Mouse (Mus musculus) olfactory bulb, adult 2 months (tissue): Measurements from ENCODE around the gene Aanat. TPM values are rescaled to one million over a fixed set of nuclear protein-coding genes. Genes with fewer than 3 reads are reported as not detected.

Source experiments
- H3K27ac ChIP-seq: fragments of 200-500 bp; 2 replicates; pipeline ENCODE4 v1.5.1; 2012; ENCODE audit warnings: low read depth, low read length; ENCODE audit not compliant: insufficient read depth
- H3K4me1 ChIP-seq: fragments of 200-500 bp; 2 replicates; pipeline ENCODE4 v1.6.1; 2012; ENCODE audit warnings: low read length; ENCODE audit not compliant: control insufficient read depth, insufficient read depth
- H3K4me3 ChIP-seq: fragments of 200-500 bp; 2 replicates; pipeline ENCODE4 v1.5.1; 2012; ENCODE audit warnings: mild to moderate bottlenecking, low read depth, low read length, moderate library complexity; ENCODE audit not compliant: insufficient read depth
- CTCF ChIP-seq: fragments of 200-500 bp; IDR thresholded peaks from 2 replicates; pipeline ENCODE4 v1.5.1; 2012; ENCODE audit warnings: low read depth, mild to moderate bottlenecking, low read length, moderate library complexity; ENCODE audit not compliant: insufficient read depth
- POLR2A ChIP-seq: fragments of 200-500 bp; IDR thresholded peaks from 2 replicates; pipeline ENCODE4 v1.6.1; 2012; ENCODE audit warnings: mild to moderate bottlenecking, low read depth, low read length, moderate library complexity; ENCODE audit not compliant: insufficient read depth
- WGBS: fragments of 180-500 bp; shearing (Covaris S2); methylation state at CpG from one replicate; pipeline ENCODE4 v1.1.7; 2018; 5-methylcytosine and 5-hydroxymethylcytosine counted together
- polyA plus RNA-seq: library from polyadenylated mRNA; stranded (reverse); fragments of >200 nt; gene quantifications from 2 replicates; pipeline ENCODE4 v1.2.4, GENCODE M21; 2012; ENCODE audit warnings: low replicate concordance; ENCODE audit not compliant: missing spikeins, insufficient read depth, insufficient read length

Aanat gene
- polyA plus RNA-seq, 1 experiment = not detected

DNA sequence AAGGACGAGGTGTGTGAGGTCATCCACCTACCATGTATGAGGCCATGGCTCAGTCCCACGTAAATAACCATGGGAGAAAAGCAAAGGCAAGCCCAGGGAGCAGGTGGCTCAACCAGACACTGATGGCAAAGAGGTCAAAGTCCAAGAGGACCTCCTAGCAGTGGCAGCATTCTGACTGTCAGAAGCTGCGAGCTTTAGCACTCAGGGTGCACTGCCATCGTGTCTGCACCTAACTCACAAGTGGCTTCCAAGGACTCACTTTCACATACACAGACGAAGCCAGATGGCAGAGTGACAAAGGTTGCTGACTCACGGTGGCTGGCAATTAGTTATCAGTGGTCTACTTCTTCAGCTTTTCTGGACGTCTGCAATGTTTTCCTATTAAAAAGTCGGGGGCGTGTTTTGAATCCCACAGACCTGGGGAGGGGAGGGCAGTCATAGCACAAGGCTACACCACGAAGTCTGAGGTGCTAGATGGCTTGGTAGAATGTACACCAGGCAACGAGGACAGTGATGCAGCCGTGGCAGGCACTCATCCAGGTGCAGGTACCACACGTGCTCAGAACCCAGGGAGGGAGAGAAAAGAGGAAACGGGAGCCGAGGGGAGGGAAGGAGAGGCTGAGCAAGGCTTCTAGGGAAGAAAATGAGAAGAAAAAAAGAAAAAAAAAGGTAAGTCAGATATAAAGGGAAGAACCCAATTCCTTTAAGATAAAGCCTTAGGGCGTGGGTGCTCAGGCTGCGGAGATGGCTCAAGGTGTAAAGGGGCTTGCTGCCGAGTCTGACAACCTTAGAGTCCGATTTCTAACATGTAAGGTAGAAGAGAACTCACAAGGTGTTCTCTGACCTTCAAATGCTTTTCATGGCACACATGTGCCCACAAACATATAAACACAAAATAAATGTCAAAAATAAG lies 14.2 kb upstream of the Aanat start:
- no peak overlapping the region for H3K27ac ChIP-seq
- H3K4me1 ChIP-seq = peaks cover 53% of the 10 kb centered on the region

DNA sequence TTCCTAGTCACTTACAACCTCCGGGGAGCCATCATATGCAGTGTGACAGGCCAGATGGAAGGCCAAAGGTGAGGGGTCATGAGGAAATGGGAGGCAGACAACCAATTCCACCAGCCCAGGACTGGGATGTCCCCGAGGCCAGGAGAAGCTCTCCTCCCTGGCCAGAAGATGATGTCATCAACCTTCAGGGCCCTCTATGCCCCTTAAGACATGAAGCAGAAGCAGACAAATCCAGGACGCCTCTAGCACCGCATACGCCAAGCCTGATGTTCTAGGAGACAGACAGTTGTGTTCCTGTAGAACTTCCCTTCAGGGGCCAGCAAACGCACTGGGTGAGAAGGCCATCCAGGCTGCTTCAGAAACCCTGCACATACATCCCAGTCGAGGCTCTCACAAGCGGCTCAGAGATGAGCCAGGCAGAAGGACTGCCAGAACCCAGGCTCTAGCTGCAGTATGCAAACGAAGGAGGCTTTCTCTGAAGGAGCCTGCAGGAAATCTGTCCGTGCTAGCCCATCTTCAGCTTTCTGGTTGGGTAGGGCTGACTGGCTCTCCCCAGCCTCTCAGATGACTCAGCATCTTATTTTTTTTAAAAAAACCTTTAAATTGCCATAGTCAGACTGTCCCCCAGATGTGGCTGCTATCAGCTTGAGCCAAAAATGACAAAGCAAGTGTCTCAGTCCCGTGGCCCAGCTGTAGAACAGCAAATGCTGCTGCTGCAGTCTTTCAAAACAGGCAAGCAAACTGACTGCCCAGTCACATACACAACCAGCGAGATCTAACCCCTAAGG lies 13.3 kb upstream of the Aanat start:
- peak overlapping the region; percentile 1; the same call in 1 of the 2 replicates for H3K27ac ChIP-seq
- H3K4me3 ChIP-seq = no peak overlapping the region
- TF ChIP-seq CTCF = no peak
- TF ChIP-seq POLR2A = no peak
- 42% methylated on average over 12 of the region's 12 CpGs for WGBS
- peaks cover 53% of the 10 kb centered on the region for H3K4me1 ChIP-seq

More for the DNA sequence above, 14.2 kb upstream of the Aanat start:
- H3K4me3 ChIP-seq = no peak overlapping the region
- WGBS = 66% methylated on average over 19 of the region's 19 CpGs
- no peak for TF ChIP-seq POLR2A
- TF ChIP-seq CTCF = no peak

DNA sequence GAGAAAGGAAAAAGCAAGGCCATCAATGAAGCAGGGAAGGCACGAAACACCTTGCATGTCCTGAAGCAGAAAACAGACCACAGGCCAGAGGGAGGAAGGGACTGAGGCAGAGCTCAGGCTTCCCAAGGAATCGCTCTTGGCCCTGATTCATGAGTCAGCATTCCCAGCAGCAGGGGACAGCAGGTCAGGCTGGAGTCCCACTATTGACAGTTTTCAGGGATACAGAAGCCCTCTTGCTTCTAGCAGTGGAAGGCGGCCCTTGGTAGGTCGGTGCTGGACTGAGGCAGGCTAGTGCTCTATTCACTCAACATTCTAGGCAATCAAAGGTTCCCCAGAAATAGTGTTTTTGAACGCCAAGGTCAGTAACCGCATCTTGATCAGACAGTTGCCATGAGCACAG lies 11.7 kb upstream of the Aanat start:
- H3K4me1 ChIP-seq = peaks cover 57% of the 10 kb centered on the region
- no peak overlapping the region for H3K27ac ChIP-seq
- H3K4me3 ChIP-seq = no peak overlapping the region
- no peak for TF ChIP-seq POLR2A
- no peak for TF ChIP-seq CTCF
- WGBS = 43% methylated on average over 6 of the region's 6 CpGs

DNA sequence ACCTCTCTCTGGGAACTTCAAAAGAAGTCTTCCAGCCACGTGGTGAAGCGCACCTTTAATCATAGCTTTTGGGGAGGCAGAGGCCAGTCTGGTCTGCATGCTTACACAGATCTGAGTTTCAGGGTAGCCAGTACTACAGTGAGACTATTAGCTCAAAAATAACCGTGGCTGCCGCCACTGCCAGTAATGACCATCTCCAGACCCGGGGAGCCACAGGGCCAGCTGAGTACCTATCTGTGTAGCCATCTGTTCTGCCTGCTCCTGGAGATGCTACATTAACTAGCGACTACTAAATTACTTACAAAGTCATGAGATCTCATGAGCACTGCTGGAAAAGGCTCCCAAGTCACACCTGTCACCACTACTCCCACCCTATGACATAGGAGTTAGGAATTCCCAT lies 11.2 kb upstream of the Aanat start:
- TF ChIP-seq POLR2A (no peak), CTCF (no peak)
- Histone ChIP-seq H3K4me3 (no peak overlapping the region), H3K4me1 (peaks cover 55% of the 10 kb centered on the region), H3K27ac (no peak overlapping the region)
- WGBS = 75% methylated on average over 6 of the region's 6 CpGs

DNA sequence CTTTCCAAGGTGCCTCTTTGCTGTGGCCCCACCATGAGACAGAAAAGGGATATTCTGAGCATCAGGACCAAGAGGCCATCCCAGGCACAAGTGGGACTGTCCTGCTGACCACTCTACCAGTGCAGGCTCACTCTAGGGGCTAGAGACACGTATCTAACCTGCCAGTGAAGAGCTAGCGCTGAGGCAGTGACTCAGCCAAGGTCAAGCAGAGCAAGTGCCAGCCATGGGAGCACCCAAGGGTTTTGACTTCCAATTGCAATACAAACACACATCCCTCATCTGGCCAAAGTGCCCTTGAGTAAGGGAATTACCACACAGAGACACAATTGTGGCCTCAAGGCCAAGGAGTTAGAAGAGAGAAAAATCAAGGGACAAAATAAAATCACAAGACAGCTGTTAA lies 10.8 kb upstream of the Aanat start:
- no peak for TF ChIP-seq CTCF
- no peak for TF ChIP-seq POLR2A
- Histone ChIP-seq H3K4me3 (no peak overlapping the region), H3K27ac (no peak overlapping the region), H3K4me1 (peaks cover 55% of the 10 kb centered on the region)
- 86% methylated on average over 2 of the region's 2 CpGs for WGBS

DNA sequence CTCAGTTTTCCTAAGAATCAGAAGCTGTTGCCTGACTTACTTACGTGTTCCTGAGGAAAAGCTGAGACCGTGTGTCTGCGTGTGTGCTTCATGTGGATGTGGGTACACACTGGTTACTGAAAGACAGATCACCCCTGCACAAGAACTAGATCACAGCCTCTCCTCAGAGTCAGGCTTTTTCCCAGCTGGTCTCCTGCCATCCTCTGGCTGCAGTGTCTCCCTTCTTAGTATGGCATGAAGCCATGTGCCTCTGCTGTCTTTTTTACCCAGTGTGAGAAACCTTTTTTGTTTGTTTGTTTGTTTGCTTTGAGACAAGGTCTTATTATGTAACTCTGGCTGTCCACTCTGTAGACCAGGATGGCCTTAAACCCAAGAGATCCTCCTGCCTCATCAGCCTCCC lies 7.0 kb upstream of the Aanat start:
- whole genome bisulfite sequencing = 70% methylated on average over 3 of the region's 3 CpGs
- Histone ChIP-seq H3K27ac (no peak overlapping the region), H3K4me3 (no peak overlapping the region), H3K4me1 (peaks cover 27% of the 10 kb centered on the region)
- no peak for TF ChIP-seq POLR2A
- no peak for TF ChIP-seq CTCF

DNA sequence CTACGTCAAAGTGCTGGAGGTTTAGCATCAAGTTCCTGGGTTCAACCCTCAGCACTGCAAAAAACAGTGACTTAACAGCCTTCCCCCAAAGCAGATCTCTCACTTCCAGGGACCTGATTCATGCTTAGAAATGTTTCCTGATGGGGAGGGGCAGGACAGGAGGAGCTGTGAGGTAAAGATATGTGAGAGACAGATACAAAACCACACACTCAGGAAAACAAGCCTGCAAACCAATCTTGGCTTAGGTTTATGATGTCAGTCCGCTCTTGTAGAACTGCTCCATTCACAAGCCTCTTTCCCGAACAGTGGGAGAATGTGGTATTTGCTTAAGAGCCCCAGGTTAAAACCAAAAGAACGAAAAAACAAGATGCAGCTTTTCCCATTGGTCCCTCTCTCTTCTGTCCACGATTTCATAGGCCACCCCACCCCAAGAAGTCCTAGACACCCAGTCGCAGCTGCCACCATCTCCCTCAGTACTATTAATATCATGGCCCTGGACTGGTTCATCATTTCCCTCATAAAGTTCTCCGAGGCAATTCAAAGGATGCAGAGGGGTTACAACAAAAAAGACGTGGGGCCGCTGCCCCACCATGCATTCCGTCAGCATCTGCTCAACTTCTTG lies 6.1 kb upstream of the Aanat start:
- 7% methylated on average over 10 of the region's 10 CpGs for WGBS
- H3K4me3 ChIP-seq = peak overlapping the region; percentile 97
- peak overlapping the region; percentile 85; the same call in 1 of the 2 replicates for H3K27ac ChIP-seq
- peaks cover 22% of the 10 kb centered on the region for H3K4me1 ChIP-seq
- TF ChIP-seq POLR2A (no peak), CTCF (no peak)

DNA sequence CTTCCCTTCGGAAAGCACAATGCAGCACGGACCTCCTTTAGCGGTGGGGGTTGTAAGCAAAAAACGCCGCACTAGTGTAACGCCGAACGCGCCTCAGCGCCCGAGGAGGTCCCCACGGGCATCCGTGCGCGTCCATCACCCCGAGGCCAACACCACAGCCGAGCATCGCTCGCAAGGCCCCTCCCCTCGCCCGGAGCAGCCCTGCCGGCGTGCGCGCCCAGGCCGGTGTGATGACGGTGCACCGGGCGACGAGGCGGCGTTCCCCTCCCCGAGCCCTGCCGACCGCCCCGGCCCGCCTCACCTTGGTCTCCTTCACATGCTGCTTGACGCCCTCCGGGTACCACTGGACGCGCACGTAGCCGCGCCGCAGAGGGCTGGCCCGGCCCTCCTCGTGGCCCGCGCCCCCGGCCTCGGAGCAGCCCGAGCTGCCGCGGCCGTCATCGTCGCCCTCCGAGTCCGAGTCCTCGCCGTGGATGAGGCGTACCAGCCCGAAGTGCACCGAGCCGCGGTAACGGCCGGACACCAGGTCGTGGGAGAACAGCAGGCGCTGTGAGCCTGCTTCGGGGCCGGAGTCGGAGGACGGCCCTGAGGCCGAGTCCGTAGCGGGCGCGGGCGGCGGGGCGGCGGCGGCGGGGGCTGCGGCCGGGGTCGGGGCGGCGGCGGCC lies 5.4 kb upstream of the Aanat start:
- TF ChIP-seq CTCF (no peak), POLR2A (no peak)
- 2% methylated on average over 89 of the region's 91 CpGs for WGBS
- Histone ChIP-seq H3K4me3 (peak overlapping the region; percentile 97), H3K27ac (peak overlapping the region; percentile 85), H3K4me1 (peaks cover 18% of the 10 kb centered on the region)

DNA sequence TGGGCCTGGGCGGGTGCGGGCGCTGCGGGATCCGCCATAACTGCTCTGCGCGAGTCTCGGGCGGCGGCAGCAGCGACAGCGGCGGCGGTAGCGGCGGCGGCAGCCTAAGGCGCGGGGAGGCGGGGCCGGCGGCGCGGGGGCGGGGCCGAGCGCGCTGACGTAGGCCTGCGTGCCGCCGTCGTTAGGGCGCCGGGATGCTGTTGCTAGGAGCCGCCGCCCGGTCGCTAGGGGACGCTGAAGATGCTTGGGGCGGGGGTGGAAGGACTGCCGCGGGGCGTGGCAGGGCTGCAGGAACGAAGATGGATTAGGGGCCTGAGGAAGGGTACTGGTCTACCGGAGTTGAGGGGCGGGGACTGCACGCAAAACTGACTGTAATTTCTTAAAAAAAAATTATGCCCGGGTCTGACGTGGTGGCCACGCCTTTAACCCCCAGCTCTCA lies 4.8 kb upstream of the Aanat start, which contains the start of gene Ube2o:
Gene Ube2o, minus strand, starts transcription at position 72 of the 439 bp plus-strand sequence.
- H3K4me3 ChIP-seq = peak within 1 kb of the TSS; percentile 97
- WGBS = 5% methylated on average over 49 of the region's 51 CpGs
- peaks cover 12% of the 10 kb centered on the region for H3K4me1 ChIP-seq
- TF ChIP-seq CTCF (peak; percentile 76), POLR2A (peak; percentile 49)
- H3K27ac ChIP-seq = peak within 1 kb of the TSS; percentile 85
